Mouse (Mus musculus): ENCODE data around the gene Selenop. TPM values are rescaled to one million over a fixed set of nuclear protein-coding genes. Genes with fewer than 3 reads are reported as not detected.

The Selenop gene
- total and polyA plus RNA-seq, 3 experiments, result 3.3 to 16.5 (median 7.3) TPM

DNA sequence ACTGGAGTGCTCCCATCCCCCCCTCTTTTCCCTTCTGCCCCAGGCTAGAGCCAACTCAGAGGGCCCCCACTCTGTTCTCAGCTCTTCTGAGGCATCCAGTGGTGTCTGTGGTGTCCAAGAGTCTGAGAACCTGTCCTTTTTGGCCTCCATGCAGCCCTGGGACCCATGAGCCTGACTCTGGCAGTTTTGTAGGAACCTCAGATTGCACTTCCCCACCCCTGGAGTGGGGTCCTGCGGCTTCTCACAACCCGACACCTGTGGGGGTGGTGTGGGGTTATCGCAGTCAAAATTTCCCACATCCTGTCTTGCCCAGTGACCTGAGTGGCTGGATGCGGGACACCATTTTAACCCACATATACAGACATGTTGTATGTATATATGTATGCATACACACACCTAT is 4.1 kb upstream of the Selenop start:
- no peaks in the 10 kb centered on the region for H3K9me3 ChIP-seq (replicated peaks; ENCODE audit: low read length)
- in situ Hi-C loops (cut with MboI; ENCODE audit: low pct_ligation_motif_present, low pct_unique_long_range_greater_than_20kb, low sequenced_read_pairs), result no loop called here
- no peak overlapping the region for H3K4me2 ChIP-seq (ENCODE audit: insufficient read depth, low read depth, poor library complexity, severe bottlenecking)
- no peaks in the 10 kb centered on the region for H3K79me2 ChIP-seq (replicated peaks; ENCODE audit: control insufficient read depth, extremely low read depth, insufficient read depth, poor library complexity, severe bottlenecking)
- dilution Hi-C loops (cut with MboI; ENCODE audit: extremely low pct_ligation_motif_present, extremely low pct_unique_long_range_greater_than_20kb, low sequenced_read_pairs), result no loop called here
- H3K27ac ChIP-seq (ENCODE audit: insufficient read depth, low read depth), result no peak overlapping the region
- no peaks in the 10 kb centered on the region for H3K27me3 ChIP-seq (replicated peaks)
- H3K9ac ChIP-seq (ENCODE audit: insufficient read depth, low read depth), result no peak overlapping the region
- no peak for DNase-seq (ENCODE audit: extremely low read depth)
- no peak for TF ChIP-seq NELFE (IDR thresholded peaks at IDR 0.05; ENCODE audit: low read depth, low read length)
- no peak for TF ChIP-seq PAX5 (IDR thresholded peaks at IDR 0.05; ENCODE audit: low read length)
- TF ChIP-seq EP300 (IDR thresholded peaks at IDR 0.05; ENCODE audit: low read length), result no peak
- TF ChIP-seq GABPA (IDR thresholded peaks at IDR 0.05; ENCODE audit: insufficient replicate concordance, low read depth, low read length), result no peak
- TF ChIP-seq ETS1 (conservative IDR thresholded peaks at IDR 0.05; ENCODE audit: low read depth, low read length), result no peak
- TF ChIP-seq RAD21 (IDR thresholded peaks at IDR 0.05; ENCODE audit: low read depth, low read length), result no peak
- no peak for TF ChIP-seq HCFC1 (IDR thresholded peaks at IDR 0.05; ENCODE audit: low read depth, low read length)
- no peak for TF ChIP-seq KAT2A (IDR thresholded peaks at IDR 0.05; ENCODE audit: insufficient replicate concordance, low read length)
- no peak for TF ChIP-seq SMC3 (IDR thresholded peaks at IDR 0.05; ENCODE audit: low read depth, low read length)
- TF ChIP-seq USF2 (conservative IDR thresholded peaks at IDR 0.05; ENCODE audit: low read depth, low read length), result no peak
- no peak for TF ChIP-seq BHLHE40 (IDR thresholded peaks at IDR 0.05; ENCODE audit: low read depth, low read length)
- no peak for TF ChIP-seq MAFK (IDR thresholded peaks at IDR 0.05; ENCODE audit: insufficient replicate concordance, low read length)
- TF ChIP-seq TCF12 (IDR thresholded peaks at IDR 0.05; ENCODE audit: low read depth, low read length), result no peak
- no peak for TF ChIP-seq POLR2A (IDR thresholded peaks at IDR 0.05; ENCODE audit: low read depth, low read length)
- no peak for TF ChIP-seq USF1 (IDR thresholded peaks at IDR 0.05; ENCODE audit: low read depth, low read length)
- no peak for TF ChIP-seq JUN (IDR thresholded peaks at IDR 0.05; ENCODE audit: insufficient read depth, low read depth, low read length)
- TF ChIP-seq NRF1 (IDR thresholded peaks at IDR 0.05; ENCODE audit: low read depth, low read length), result no peak
- TF ChIP-seq ELF1 (IDR thresholded peaks at IDR 0.05; ENCODE audit: low read depth, low read length), result no peak
- no peak for TF ChIP-seq JUND (conservative IDR thresholded peaks at IDR 0.05; ENCODE audit: low read depth, low read length)
- H3K4me3 ChIP-seq (replicated peaks in 1 of 3; ENCODE audit: low read depth in 2 of 3, low read length in 2 of 3, poor library complexity in 1 of 3), result no peak overlapping the region
- no peaks in the 10 kb centered on the region for H3K4me1 ChIP-seq (ENCODE audit: control insufficient read depth in 1 of 2, insufficient read depth in 2 of 2)
- H3K36me3 ChIP-seq (replicated peaks in 1 of 2; ENCODE audit: control insufficient read depth in 1 of 2, insufficient read depth in 1 of 2, low read length in 1 of 2), result no peaks in the 10 kb centered on the region

DNA sequence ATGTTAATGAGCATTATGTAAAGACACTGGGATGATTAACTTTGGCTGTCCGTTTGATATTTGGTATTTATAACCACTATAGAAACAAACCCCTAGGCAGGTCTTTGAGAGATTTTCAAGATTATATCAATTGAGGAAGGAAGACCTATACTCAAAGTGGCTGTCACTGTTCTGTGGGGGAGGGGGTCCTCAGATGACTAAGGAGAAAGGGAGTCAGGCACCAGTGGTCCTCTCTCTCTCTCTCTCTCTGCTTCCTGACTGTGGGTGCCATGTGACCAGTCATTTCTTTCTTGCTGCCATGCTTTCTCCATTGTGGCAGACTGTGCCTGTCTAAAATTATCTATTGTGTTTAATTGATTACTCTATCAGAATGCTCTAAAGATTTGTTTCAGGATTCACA is 3.5 kb upstream of the Selenop start:
- H3K4me1 ChIP-seq (ENCODE audit: control insufficient read depth in 1 of 2, insufficient read depth in 2 of 2), result peaks cover 0 to 5% of the 10 kb centered on the region in 2 experiments; a peak in 1 of 4 replicates
- H3K4me3 ChIP-seq (replicated peaks in 1 of 3; ENCODE audit: low read depth in 2 of 3, low read length in 2 of 3, poor library complexity in 1 of 3), result no peak overlapping the region
- in situ Hi-C loops (cut with MboI; ENCODE audit: low pct_ligation_motif_present, low pct_unique_long_range_greater_than_20kb, low sequenced_read_pairs), result no loop called here
- no peak overlapping the region for H3K4me2 ChIP-seq (ENCODE audit: insufficient read depth, low read depth, poor library complexity, severe bottlenecking)
- dilution Hi-C loops (cut with MboI; ENCODE audit: extremely low pct_ligation_motif_present, extremely low pct_unique_long_range_greater_than_20kb, low sequenced_read_pairs), result no loop called here
- H3K9ac ChIP-seq (ENCODE audit: insufficient read depth, low read depth), result no peak overlapping the region
- H3K9me3 ChIP-seq (replicated peaks; ENCODE audit: low read length), result no peaks in the 10 kb centered on the region
- TF ChIP-seq MAX (IDR thresholded peaks at IDR 0.05; ENCODE audit: low read length) (no peak), RAD21 (IDR thresholded peaks at IDR 0.05; ENCODE audit: low read depth, low read length) (no peak), SIN3A (IDR thresholded peaks at IDR 0.05; ENCODE audit: low read length) (no peak), KAT2A (IDR thresholded peaks at IDR 0.05; ENCODE audit: insufficient replicate concordance, low read length) (no peak)
- DNase-seq (ENCODE audit: extremely low read depth), result no peak
- H3K36me3 ChIP-seq (replicated peaks in 1 of 2; ENCODE audit: control insufficient read depth in 1 of 2, insufficient read depth in 1 of 2, low read length in 1 of 2), result no peaks in the 10 kb centered on the region
- H3K27me3 ChIP-seq (replicated peaks), result no peaks in the 10 kb centered on the region
- no peak overlapping the region for H3K27ac ChIP-seq (ENCODE audit: insufficient read depth, low read depth)
- H3K79me2 ChIP-seq (replicated peaks; ENCODE audit: control insufficient read depth, extremely low read depth, insufficient read depth, poor library complexity, severe bottlenecking), result no peaks in the 10 kb centered on the region

All from CH12.LX (cell line).